ENCODE assay signal across 8 mouse cellular contexts in the genomic region with DNA sequence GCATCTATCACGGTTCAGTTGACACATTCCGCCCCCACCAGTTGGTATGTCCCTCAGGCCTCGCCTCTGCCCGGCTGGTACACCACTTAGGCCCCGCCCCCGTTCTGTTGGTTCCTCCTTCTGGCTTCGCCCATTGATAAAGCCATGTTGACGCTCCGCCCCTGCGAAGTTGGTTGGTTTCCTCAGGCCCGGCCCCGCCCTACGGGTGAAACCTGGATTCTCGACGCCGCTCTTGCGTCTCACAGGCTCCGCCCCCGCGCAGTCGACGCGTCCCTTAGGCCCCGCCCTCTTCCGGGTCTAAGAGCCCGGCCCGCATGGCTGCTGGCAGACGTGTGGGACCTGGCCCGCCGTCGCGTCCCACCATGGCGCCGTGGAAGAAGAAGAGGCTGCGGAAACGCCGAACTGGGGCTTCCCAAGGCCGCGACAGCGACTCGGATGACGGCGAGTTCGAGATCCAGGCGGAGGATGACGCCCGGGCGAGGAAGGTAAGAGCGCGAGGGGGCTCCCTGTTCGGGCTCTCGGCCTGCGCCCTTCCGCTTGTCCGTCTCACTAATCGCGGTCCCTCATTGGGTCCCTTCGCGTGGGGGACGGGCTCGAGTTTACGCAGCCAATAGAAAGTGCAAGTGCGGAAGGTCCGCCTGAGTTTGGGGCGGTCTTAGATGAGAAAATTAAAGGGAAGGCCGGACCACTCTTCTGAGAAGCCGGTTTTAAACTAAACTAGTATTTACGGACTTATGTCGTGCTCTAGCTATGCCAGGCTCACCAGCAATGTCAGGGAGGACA. TPM values are rescaled to one million over a fixed set of nuclear protein-coding genes. Genes with fewer than 3 reads are reported as not detected.
DNase-seq lines count a peak whose midpoint lies in the region; ATAC-seq and TF ChIP-seq lines count a peak whose summit lies in the region.

No protein-coding gene starts in this region.

- H3K27me3 ChIP-seq in hindbrain, postnatal 0 days (ENCODE audit: insufficient read depth, low read length) = no peaks in the 10 kb centered on the region

- TF ChIP-seq CTCF in gastrocnemius, adult 2 months (IDR thresholded peaks at IDR 0.05) = no peak
- TF ChIP-seq CTCF in hindbrain, postnatal 0 days (IDR thresholded peaks at IDR 0.05; ENCODE audit: low read depth) = no peak
- no peak for TF ChIP-seq CTCF in left cerebral cortex, adult 2 months (IDR thresholded peaks at IDR 0.05)

- H3K4me3 ChIP-seq in gastrocnemius, adult 2 months = peak overlapping the region; percentile 78
- H3K4me3 ChIP-seq in hindbrain, postnatal 0 days (ENCODE audit: low read length) = peak overlapping the region; percentile 76
- peak overlapping the region; percentile 74 for H3K4me3 ChIP-seq in left cerebral cortex, adult 2 months

- H3K9ac ChIP-seq in hindbrain, postnatal 0 days (replicated peaks; ENCODE audit: low read length) = peak overlapping the region; percentile 60

- intact Hi-C loops in gastrocnemius, adult 2 months (cut with DNase I) = no loop called here
- intact Hi-C loops in left cerebral cortex, adult 2 months (cut with DNase I) = no loop called here

- H3K4me2 ChIP-seq in hindbrain, postnatal 0 days (ENCODE audit: low read depth, low read length) = peak overlapping the region; percentile 86

- peak; percentile 100 for DNase-seq in ZHBTc4 (ENCODE audit: low read depth, low spot score)
- DNase-seq in gastrocnemius, adult 2 months = peak; percentile 100
- DNase-seq in hindbrain, postnatal 0 days (ENCODE audit: low spot score) = peak; percentile 100
- peak; percentile 99 to 100 for DNase-seq in left cerebral cortex, adult 2 months (ENCODE audit: extremely low spot score in 1 of 2, low spot score in 2 of 2)
- DNase-seq in right cerebral cortex, adult 2 months (ENCODE audit: low spot score in 2 of 2) = peak; percentile 100
- DNase-seq in urinary bladder, postnatal 14 days (ENCODE audit: low spot score) = peak; percentile 100

- no peaks in the 10 kb centered on the region; the same call in none of the 2 replicates for H3K36me3 ChIP-seq in hindbrain, postnatal 0 days (ENCODE audit: insufficient read depth, low read length)

- peak overlapping the region; percentile 98 for H3K27ac ChIP-seq in gastrocnemius, adult 2 months
- peak overlapping the region; percentile 86 for H3K27ac ChIP-seq in hindbrain, postnatal 0 days
- peak overlapping the region; percentile 100 for H3K27ac ChIP-seq in left cerebral cortex, adult 2 months

- WGBS in hindbrain, postnatal 0 days = under 1% methylated on average over 69 of the region's 69 CpGs

- H3K9me3 ChIP-seq in hindbrain, postnatal 0 days (ENCODE audit: low read length) = no peaks in the 10 kb centered on the region

- H3K4me1 ChIP-seq in hindbrain, postnatal 0 days (ENCODE audit: insufficient read depth, low read length) = peaks cover 14% of the 10 kb centered on the region

- ATAC-seq in common myeloid progenitor, adult 5-6 weeks (replicated peaks; ENCODE audit: low read depth, poor library complexity, severe bottlenecking) = peak; percentile 87
- peak; percentile 96 for ATAC-seq in hindbrain, postnatal 0 days
- peak; percentile 85 for ATAC-seq in megakaryocyte, adult 5-6 weeks (ENCODE audit: poor library complexity, severe bottlenecking)

RNA-seq across cellular contexts. Expression of gene Ddx54, which starts 0.5 kb away (rescaled TPM):
- 36.0 and 41.7 TPM in 2 replicates for total RNA-seq in common myeloid progenitor, adult 5-6 weeks (2017)
- total RNA-seq in gastrocnemius, adult 2 months (2021) = 10 to 100 TPM; 16.9 to 17.7 TPM
- total RNA-seq in hindbrain, postnatal 0 days (2014; rRNA removed) = 37.3 and 40.1 TPM in 2 replicates
- polyA plus RNA-seq in hindbrain, postnatal 0 days (2015; fragmentation: Nextera tagmentation; extraction: Ambion mirVana) = 30.8 and 31.9 TPM in 2 replicates
- 10 to 100 TPM; 38.6 to 41.0 TPM for total RNA-seq in left cerebral cortex, adult 2 months (2021)
- total RNA-seq in megakaryocyte, adult 5-6 weeks (2015) = 7.7 and 7.9 TPM in 2 replicates
- 21.3 and 22.6 TPM in 2 replicates for total RNA-seq in megakaryocyte, adult 5-6 weeks (2017)

RNA-seq across cellular contexts. Expression of gene Rita1, which starts 0.6 kb away (rescaled TPM):
- 3.8 and 13.1 TPM in 2 replicates for total RNA-seq in common myeloid progenitor, adult 5-6 weeks (2017)
- total RNA-seq in gastrocnemius, adult 2 months (2021) = 1 to 10 TPM; 4.9 to 6.6 TPM
- total RNA-seq in hindbrain, postnatal 0 days (2014; rRNA removed) = 38.0 and 38.6 TPM in 2 replicates
- polyA plus RNA-seq in hindbrain, postnatal 0 days (2015; fragmentation: Nextera tagmentation; extraction: Ambion mirVana) = 30.1 and 30.4 TPM in 2 replicates
- 10 to 100 TPM; 29.5 to 29.9 TPM for total RNA-seq in left cerebral cortex, adult 2 months (2021)
- total RNA-seq in megakaryocyte, adult 5-6 weeks (2015) = 1.5 and 3.0 TPM in 2 replicates
- 2.2 and 3.2 TPM in 2 replicates for total RNA-seq in megakaryocyte, adult 5-6 weeks (2017)

RNA-seq across cellular contexts. Expression of gene Cfap73, which starts 21.0 kb away (rescaled TPM):
- not detected in 2 replicates for total RNA-seq in common myeloid progenitor, adult 5-6 weeks (2017)
- total RNA-seq in gastrocnemius, adult 2 months (2021) = not detected
- total RNA-seq in hindbrain, postnatal 0 days (2014; rRNA removed) = 0.21 and 0.79 TPM in 2 replicates
- 0.26 and 0.86 TPM in 2 replicates for polyA plus RNA-seq in hindbrain, postnatal 0 days (2015; fragmentation: Nextera tagmentation; extraction: Ambion mirVana)
- under 1 TPM in 1 of 2 experiments, not detected in 1; 0.52 TPM for total RNA-seq in left cerebral cortex, adult 2 months (2021)
- not detected in 2 replicates for total RNA-seq in megakaryocyte, adult 5-6 weeks (2015)
- not detected in 2 replicates for total RNA-seq in megakaryocyte, adult 5-6 weeks (2017)

RNA-seq across cellular contexts. Expression of gene Iqcd, which starts 24.2 kb away (rescaled TPM):
- 0.96 and 0.97 TPM in 2 replicates for total RNA-seq in common myeloid progenitor, adult 5-6 weeks (2017)
- not detected for total RNA-seq in gastrocnemius, adult 2 months (2021)
- 0.63 and 1.9 TPM in 2 replicates for total RNA-seq in hindbrain, postnatal 0 days (2014; rRNA removed)
- polyA plus RNA-seq in hindbrain, postnatal 0 days (2015; fragmentation: Nextera tagmentation; extraction: Ambion mirVana) = 1.8 and 2.0 TPM in 2 replicates
- under 1 TPM; 0.47 to 0.75 TPM for total RNA-seq in left cerebral cortex, adult 2 months (2021)
- 0.18 and 0.98 TPM in 2 replicates for total RNA-seq in megakaryocyte, adult 5-6 weeks (2015)
- total RNA-seq in megakaryocyte, adult 5-6 weeks (2017) = 0.11 and 0.45 TPM in 2 replicates

RNA-seq across cellular contexts. Expression of gene Tpcn1, which starts 24.5 kb away (rescaled TPM):
- 15.2 and 18.1 TPM in 2 replicates for total RNA-seq in common myeloid progenitor, adult 5-6 weeks (2017)
- 10 to 100 TPM; 42.7 to 44.8 TPM for total RNA-seq in gastrocnemius, adult 2 months (2021)
- total RNA-seq in hindbrain, postnatal 0 days (2014; rRNA removed) = 24.5 and 30.7 TPM in 2 replicates
- 15.4 and 16.1 TPM in 2 replicates for polyA plus RNA-seq in hindbrain, postnatal 0 days (2015; fragmentation: Nextera tagmentation; extraction: Ambion mirVana)
- 10 to 100 TPM; 36.8 to 42.1 TPM for total RNA-seq in left cerebral cortex, adult 2 months (2021)
- 37.6 and 38.3 TPM in 2 replicates for total RNA-seq in megakaryocyte, adult 5-6 weeks (2015)
- total RNA-seq in megakaryocyte, adult 5-6 weeks (2017) = 15.8 and 18.2 TPM in 2 replicates

Comparison
In these comparisons a context has a peak if more than half of its experiments do, and no peak if none do; other contexts are left out.
1. Peak in every context shown above with its lines: DNase-seq, ATAC-seq, H3K4me3 ChIP-seq and H3K27ac ChIP-seq.